Mouse (Mus musculus) urinary bladder, postnatal 36 days (tissue): ENCODE measurements around the gene Myrip.
A peak's percentile ranks its signal among the peaks of the same experiment; 100 is the strongest.

Source experiments
- DNase-seq, 2 experiments: peaks; one replicate each; pipeline ENCODE4 v3.0.0; 2022; ENCODE audit warnings: low spot score in 2 of 2, mixed read lengths in 1 of 2

The Myrip gene

DNA sequence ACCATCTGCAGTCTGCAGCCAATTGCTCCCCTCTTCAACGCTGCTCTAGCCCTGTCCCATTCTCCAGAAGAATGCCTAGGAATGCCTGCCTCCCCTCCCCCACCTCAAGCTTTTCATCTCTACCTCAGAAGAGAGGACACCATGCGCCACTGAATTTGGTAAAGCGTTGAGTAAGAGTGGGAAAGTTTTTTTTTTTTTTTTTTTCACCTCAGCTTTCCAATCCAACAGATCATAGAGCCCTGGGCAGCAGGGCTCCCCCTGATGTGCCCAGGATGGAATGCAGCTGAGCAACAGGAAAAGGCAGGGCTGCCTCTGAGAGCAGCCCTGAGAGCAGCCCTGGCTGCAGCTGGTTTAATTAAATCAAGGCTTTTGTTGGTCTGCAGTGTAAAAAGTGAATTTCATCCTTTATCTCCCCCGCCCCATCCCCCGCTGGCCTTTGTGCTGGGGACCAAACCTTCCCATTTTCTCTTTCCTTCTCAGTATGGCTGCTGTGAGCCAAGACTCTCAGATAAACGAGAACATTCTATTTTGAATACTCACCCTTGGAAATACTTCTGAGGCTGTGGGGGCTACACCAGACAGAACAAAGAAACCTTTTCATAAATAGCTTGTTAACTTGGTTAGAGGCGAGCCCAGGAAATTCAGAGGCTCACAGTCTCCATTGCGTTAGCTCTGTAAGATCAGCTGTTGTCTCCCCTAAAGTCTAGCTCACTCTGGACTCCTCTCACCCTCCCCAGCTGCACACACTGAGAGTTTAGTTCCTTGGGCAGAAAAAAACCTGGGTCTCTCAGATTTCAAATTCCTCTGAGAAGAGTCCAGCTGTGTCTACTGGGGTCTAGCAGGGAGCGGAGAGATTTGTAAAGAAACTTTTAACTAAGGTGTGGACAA lies 154.7 kb downstream of the Myrip start:
- no peak for DNase-seq

DNA sequence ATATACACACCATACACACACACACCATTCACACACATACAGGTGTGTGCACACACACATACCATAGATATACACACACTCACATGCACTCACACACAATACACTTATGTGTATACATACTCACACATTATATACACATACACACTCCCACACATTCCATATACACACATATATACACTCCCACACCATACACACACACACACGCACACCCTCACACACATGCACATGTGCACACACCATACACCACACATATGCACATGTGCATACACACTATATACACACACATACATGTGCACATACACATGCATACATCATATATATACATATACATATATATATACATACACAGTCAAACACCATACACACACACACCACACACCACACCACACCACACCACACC lies 169.1 kb downstream of the Myrip start:
- DNase-seq: no peak

DNA sequence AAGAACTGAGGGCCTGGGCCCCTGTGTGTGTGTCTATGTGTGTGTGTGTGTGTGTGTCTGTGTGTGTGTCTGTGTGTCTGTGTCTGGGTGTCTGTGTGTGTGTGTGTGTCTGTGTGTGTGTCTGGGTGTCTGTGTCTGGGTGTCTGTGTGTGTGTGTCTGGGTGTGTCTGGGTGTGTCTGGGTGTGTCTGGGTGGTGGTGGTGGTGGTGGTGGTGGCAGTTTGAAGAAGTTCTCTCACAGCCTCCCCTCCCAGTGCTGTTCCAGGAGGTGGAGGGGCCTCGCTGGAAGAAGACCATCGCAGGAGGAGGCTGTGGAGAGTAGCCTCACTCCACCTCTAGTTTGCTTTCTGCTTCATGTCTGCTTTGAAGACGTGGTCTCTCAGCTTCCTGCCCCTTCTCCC lies 180.3 kb downstream of the Myrip start:
- no peak for DNase-seq

DNA sequence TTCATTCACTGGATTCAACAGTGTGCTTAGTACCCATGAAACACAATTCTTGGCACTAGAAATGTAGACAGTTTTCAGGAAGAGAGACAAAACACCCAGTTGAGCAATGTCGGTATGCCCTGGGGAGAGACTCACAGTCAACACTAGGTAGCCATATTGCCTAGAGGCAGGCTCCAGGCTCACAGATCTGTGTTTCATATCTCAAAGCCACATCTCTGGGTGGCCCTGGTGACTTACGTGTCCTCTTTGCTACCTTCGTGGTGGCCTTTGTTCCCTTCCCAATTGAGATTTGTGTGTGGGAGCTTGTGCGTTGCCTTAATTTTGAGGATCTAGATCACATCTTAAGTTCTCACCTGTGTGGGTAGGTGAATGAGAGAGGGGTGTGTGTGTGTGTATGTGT lies 181.1 kb downstream of the Myrip start:
- no peak for DNase-seq

DNA sequence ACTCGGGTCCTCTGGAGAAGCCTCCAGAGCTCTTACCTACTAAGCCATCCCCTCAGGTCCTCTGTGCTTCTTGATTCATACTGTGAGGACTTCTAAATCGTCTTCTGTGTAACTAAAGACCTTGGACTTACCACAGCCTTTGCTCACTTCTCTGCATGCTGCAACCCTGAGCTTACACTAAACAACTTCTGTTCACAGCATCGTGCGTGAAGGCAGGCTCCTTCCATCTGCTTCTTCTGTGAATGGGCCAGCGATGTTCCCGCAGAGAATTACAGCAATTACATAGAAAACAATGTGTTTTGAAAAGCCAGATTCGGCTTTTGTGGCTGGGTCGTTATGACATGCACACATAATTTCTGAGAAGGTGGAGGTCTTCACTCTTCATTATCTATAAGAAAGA lies 181.8 kb downstream of the Myrip start:
- no peak for DNase-seq

DNA sequence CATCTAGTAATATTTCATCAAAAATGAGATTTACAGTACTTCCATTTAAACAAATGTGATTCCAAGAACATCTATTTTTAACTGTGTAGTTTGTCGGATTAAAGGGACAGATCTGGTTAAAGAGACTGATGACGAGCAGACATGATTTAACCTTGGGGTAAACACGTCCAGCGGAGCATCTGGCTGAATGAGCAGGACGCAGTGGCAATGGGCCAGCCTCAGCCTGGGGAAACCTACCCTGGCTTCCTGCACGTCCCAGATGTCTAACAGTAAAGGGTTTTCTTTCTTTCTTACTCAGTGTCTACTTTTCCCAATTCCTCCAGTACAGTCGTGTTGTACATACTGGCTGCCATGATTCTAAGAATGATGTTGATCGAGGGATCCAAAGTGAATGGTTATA lies 185.8 kb downstream of the Myrip start:
- no peak for DNase-seq

DNA sequence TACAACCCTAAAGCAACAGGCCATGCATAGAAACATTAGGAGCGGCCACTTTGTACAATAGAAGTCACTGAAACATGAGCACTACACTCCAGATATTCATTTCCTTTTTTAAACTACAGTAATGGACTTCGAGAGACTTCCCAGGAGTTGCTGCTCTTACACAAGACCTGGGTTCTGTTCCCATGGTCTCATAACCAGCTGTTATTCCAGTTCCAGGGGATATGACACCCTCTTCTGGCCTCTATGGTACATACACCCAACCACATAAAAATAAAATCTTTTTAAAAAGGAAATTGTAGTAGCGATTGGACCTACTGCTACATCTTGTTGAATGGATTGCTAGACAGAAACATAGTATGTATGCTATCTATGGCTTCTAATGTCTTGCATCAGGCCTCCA lies 190.2 kb downstream of the Myrip start:
- DNase-seq: no peak

DNA sequence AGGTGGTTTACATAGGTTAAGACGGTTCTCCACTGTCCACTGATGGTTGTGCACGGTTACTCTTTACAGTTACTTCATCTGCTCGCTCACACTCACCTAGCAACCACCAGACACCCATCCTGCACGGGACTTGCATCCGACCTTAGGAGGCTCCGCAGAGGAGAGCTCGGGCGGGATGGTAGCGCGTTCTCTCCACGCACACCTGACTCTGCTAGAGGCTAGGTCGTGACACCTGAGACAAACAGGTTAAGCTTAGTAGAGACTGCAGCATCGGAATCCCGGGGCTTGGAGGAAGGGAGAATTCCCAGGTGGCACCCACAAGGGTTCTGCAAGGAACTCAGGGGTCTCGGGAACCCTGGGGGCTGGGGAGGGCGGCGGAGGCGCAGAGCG lies 190.7 kb downstream of the Myrip start, which contains the start of gene Eif1b:
Gene Eif1b, plus strand, starts transcription at position 223 of the 390 bp plus-strand sequence.
- DNase-seq: peak in 1 of 2 experiments; percentile 22

DNA sequence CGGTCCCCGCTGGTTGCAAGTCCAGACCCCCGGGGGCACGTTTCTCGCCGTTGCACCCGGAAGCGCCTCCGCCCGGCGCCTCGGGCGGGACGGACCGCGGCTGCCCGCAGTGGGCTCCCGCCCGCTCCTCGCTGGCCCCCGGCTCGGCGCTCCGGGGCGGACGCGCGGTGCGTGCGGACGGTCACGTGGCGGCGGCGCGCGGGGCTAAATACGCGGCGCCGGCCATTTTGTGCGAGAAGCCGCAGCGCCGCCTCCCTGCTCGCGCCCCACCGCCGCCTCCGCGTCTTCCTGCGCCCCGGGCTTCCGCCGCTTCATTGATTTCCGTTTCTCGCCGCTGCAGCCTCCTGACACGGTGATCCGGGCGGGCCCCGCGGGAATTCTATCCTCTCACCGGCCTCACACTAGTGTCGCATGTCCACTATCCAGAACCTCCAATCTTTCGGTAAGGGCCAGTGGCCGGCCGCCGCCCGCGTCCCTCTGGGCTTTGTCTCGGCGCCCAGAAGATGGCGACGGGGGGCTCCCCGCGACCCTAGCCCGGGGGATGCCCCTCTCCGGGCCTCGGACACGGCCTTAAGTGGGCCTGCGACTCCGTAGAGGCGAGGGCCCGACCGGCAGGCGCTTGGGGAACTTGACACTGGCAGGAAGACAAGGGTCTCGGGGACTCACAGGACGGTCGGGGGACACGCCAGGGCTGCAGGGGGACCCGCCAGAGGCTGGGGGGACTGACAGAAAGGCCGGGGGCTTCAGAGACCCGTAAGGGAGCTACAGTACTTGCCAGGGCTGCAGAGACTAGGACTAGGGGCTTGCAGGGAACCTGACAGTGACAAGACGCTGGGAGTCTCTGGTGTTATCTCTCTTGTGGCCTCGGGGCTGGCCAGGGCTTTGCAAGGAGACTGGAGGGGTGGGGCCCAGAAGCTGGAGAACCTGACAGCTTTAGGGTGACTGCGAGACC lies 191.4 kb downstream of the Myrip start:
- DNase-seq: peak; percentile 65 to 78

DNA sequence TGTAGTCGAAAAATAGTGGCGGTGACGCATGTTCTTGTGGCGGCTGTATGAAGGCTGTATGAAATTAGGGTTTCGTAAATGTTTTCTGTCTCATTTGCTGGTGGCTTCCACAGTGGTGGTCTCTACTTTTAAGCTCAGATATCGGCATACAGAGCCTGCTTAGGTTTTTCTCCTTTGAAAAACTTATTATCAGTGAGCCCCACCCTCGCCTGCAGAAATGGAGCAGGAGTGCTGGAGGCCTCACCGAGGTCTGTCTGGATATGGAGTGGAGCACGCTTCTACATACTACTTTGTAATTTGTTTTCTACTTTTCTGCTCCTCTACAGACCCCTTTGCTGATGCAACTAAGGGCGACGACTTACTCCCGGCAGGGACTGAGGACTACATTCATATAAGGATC lies 192.5 kb downstream of the Myrip start:
- DNase-seq: no peak

DNA sequence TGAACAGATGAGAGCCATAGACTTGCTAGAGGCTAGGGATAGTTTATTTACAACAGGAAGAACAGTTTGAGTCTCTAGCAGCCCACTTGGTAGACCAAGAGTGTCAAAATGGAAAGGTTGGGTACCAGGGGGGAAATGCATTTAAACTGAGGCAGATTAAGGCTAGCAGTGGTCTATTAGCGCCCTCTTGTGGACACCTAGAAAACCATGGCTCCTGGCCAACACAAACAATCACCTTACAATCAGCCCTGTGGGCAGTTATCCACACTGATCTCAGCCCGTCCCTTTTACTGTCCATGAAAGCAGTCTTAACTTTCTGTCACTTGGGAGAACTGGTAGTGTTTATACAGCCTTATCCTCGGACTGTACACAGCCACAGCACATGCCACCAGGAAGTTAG lies 195.4 kb downstream of the Myrip start:
- DNase-seq: peak; percentile 44 to 69

DNA sequence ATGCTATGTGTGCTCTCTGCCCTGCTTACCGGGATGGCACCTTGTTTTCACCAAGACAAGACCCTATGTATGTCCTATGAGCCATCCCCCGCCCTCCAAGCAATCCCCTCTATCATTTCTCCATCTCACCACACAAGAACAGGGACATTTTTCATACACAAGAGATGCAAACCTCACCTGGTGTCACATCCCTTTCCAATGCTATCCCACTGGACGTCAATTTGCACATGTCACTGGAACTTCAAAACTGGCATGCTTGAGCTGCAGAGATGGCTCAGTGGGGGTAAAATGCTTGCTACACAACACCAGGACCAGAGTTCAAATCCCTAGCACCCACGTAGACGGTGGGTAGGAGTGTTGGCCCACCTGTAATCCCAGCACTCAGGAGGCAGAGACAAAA lies 196.7 kb downstream of the Myrip start:
- no peak for DNase-seq

DNA sequence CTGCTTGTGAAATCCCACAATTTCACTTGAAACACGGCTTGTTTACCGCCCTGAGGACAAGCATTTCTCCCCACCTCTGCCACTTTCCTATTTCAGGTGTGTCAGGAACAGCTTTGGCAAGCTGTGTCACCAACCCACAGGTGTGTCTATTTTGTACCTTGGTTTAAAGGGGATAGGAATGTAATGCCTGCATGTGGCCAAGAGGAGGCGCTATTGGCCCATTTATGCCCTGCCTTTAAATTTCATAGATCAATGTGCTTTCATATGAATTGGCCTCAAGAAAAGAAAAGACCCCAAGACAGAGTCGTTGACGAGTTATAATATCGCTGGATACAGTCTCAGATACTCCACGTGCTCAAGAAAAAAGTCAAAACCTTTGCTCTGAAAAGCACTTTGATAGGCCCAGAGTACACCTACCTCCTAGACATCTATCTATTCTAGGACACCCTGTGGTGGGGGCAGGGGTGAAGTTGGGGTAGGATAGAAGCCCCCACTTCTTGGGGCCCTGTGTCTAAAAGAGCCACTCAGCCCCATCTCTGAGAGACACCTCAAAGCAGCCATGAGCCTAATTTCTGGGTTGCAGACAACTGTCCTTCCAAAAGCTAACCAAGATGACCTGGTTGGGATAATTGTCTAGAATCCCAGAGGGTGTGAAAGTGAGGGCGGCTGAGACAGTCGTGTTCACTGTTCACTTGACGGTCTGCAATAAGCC lies 200.0 kb downstream of the Myrip start:
- DNase-seq: no peak

DNA sequence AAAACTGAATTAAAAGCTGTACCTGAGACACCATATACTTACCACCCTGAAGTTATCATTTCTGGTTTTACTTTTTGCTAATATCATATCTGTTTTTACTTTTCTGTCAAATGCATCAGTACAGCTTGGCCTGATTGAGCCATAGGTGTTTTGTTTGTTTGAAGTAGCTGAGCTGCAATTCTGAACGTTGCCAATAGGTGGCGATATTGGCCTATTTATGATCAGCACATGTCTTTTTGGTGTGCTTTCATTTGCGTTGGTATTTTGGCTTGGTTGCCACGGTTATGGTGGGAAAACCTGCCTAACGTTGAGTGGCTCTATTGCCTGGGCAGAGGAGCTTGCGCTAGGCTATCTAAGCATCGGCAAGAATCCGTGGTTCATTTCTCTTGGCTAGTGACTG lies 200.7 kb downstream of the Myrip start:
- peak; percentile 61 to 69 for DNase-seq

DNA sequence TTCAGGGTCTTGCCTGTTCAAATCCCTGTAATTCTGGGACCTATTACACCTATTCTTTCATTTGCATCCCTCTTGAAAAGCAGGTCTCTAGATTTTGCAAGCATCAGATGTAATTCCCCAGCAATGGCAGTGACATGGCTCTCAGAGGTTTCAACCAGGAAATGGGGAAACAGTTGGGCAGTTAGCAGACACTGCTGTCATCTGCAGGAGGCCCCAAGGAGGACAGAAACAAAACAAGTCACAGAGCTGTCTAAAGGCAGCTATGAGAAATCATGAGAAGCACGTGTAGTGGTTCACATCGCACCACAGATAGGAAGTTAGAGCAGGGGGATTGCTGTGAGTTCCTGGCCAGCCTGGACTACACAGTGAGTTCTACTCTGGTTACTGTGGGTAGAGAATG lies 203.1 kb downstream of the Myrip start:
- no peak for DNase-seq

DNA sequence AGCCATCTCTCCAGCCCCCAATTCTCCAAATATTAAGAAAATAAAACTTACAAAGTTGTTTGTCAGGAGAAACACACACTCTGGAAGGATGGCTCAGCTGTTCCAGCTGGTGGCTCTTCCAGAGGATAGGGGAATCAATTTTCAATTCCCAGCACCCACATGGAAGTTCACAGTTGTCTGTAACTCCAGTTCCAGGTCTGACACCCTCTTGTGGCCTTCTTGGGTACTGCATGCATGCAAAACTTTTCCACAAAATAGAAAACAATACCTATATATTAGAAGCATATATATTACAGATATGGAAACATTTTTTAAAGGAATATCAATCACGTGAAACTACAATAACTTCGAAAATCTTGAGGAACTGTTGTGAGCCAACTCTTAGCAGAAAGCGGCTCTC lies 210.5 kb downstream of the Myrip start:
- DNase-seq: no peak

DNA sequence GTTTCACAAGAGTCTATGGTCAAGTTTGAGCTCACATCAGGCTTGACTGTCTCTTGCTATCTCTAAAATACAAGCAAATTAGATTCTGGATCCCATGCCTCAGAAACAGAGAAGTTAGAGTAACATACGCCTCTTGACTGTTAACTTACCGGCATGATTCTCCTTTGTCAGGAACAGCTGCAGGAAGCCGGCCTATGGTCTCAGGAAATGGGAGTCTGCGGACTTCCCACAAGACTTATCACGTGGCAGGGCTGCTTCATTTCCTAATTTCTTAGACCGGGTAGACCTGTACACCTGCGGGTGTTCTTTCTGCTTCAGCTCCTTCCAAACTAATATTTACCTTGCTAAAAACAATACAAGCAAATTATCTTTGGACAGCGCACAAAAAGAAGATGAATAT lies 215.4 kb downstream of the Myrip start:
- no peak for DNase-seq

DNA sequence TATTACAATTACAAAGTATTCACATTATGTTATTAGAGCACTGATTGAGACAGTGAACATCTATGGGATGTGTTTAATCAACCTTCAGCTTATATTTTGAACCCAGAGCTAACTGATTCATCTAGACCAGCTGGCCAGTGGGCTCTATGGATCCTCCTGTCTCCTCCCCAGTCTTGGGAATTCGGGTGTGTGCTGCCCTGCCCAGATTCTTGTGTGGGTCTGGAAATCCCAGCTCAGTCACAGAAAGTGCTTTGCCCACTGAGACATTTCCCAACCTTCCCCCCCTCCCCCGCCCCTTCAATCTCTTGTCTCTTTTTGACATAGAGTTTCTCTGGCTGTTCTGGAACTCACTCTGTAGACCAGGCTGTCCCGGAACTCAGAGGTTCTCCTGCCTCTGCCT lies 217.6 kb downstream of the Myrip start:
- no peak for DNase-seq

DNA sequence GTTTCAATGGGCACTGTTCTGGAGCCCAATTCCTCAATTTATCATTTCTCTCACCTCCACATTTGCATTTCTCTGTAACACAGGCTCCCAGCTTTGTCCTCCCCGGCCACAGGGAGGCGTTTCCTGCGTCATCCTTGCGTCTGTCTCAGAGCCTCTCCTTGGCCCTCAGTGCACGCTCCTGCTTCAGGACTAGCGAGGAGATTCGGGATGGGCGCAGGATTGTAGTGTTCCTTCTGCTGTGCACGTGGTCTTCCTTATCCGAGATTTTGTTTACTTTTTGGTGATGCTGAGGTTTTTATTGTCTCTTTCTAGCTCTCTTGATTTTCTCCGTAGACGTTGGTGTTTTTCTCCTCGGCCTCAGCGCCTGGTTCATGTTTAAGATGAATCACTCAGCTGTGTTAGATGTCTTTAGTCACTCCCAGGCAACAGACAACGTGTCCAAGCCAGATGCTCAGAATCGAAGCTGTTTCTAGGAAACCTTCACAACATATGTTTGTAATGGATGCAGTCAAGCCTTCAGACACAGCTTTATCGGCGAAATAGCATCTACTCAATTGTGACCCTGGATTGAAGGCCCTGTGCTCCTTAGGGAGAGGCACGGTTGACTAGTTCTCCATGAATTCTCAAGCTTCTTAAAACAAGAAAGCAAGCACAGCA lies 218.3 kb downstream of the Myrip start:
- no peak for DNase-seq

DNA sequence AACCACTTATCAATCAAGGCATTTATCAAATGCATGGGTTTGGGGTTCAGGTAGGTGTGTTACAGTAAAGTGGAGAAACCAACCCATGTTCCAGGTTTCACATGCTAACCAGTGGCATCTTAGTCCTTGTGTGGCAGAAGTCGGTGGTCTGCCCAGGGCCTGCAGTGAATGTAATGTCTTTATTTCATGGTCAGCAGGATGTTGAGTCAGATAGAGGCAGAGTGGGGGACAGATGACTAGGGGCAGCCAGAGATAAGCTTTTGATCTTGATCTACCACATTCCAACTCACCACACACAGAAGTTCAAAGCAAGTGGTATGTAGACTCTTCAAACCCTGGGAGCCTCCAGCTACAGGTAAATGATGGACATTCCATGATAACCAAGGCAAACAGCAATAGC lies 219.8 kb downstream of the Myrip start:
- DNase-seq: no peak
